Mouse (Mus musculus) neutrophil, adult 5-6 weeks (primary cell): ENCODE results near the gene Olfr1138. TPM values are rescaled to one million over a fixed set of nuclear protein-coding genes. Genes with fewer than 3 reads are reported as not detected.

Source experiments
- ATAC-seq: fragments of 151-379, 151-347 bp; 2 replicates; pipeline ENCODE4 v1.8.0; 2017; ENCODE audit warnings: mild to moderate bottlenecking, moderate TSS enrichment; ENCODE audit not compliant: insufficient number of reproducible peaks, poor library complexity, low FRiP score, severe bottlenecking; ENCODE audit errors: extremely low read depth
- total RNA-seq: library from RNA; stranded (forward); fragments of 200-1000 nt; gene quantifications from 2 replicates; pipeline ENCODE4 v1.2.3, GENCODE M21; 2017

Gene Olfr1138
- total RNA-seq, result not detected in 2 replicates

DNA sequence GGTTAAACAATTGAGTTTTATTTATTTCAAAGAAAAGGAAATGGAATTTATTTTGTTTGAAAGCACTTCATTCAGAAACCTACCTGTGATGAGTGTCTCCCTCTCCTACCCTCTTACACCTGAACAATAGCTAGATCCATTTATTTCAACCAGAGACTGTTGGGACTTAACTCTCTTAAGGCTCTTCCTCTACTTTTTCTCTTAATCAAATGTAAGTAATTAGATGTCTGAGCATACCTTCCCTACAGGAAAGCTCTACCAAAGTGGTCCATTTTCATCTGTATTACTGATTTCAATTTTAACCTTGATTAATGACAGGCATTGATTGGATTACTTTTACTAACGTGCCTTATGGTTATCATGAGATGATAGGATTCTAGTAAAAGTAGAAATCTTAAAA is at the start of gene Olfr1138:
TSS of gene Olfr1138 (minus strand) at position 101 of the 400 bp plus-strand sequence.
- ATAC-seq, result no peak

DNA sequence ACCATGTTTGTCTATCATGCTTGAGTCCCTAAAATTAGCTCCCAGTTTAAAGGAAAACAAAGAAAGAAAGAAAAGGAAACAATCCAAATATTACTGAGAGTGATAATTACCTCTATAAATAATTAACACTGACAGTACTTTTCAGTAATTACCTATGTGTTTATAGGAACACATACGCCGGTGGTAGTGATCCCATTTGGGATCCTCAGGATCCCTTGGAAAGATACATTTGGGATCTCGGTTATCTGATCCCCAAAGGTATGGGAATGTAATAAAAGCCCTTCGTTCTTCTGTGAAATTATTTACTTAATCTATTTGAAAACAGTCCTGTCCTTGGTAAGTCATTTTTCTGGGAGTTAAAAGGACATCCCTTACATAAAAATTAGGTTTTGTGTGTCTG is 39.4 kb upstream of the Olfr1138 start, which contains the start of gene Olfr152:
TSS of gene Olfr152 (plus strand) at position 301 of the 400 bp plus-strand sequence.
- no peak for ATAC-seq

DNA sequence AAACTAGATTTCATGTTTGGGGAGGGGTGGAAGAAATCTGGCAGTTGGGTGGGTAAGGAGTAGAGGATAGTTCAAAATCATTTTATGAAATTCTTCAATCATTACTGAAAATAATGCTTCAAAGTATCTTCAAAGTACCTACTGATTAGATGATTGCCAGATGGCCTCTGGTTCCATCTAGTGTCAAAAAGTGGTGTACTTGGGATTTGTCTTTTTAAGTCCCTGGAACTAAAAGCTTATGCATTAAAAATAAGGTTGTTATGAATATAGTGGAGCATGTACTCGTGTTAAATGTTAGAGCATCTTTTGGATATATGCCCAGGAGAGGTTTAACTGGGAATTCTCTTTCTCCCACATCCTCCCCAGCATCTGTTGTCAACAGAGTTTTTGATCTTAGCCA is 36.4 kb upstream of the Olfr1138 start:
- ATAC-seq, result no peak

DNA sequence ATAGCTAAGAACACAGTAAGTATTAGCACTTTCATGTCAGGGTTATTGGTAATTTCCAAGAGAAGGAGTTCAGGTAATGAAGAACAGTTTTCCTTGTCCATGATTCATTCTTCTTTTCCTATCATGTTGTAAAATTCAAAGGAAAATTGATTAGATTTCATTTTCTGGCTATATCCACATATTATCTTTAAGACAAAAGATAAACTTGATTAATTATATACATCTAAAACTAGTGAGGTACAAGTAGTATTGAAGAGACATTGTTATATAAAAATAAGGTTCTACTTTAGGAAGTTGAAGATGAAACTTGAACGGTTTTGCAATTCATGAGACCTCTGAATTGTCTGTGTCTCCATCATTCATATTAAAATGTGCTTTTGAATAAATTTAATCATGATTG is 14.1 kb upstream of the Olfr1138 start, which contains the start of gene Olfr1141:
TSS of gene Olfr1141 (minus strand) at position 101 of the 400 bp plus-strand sequence.
- ATAC-seq, result no peak

DNA sequence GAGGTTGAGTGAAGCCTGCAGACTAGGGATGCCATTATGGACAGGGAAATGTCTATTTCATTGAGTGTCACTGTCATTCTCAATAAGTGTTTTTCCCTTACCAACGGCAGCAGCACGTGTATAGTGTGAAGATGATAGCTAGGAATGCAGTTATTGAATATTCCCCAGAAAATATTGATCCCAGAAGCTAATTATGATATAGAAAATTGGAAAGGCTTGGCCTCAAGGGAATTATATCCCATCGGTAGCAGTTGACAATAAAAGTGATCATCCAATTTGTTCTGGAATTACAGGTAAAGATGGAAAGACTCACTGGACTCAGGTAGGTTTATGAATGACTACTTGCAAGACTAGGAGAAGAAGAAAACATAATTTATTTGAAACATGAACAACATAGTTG is 3.7 kb upstream of the Olfr1138 start, which contains the start of gene Olfr1140:
TSS of gene Olfr1140 (plus strand) at position 301 of the 400 bp plus-strand sequence.
- ATAC-seq, result no peak

DNA sequence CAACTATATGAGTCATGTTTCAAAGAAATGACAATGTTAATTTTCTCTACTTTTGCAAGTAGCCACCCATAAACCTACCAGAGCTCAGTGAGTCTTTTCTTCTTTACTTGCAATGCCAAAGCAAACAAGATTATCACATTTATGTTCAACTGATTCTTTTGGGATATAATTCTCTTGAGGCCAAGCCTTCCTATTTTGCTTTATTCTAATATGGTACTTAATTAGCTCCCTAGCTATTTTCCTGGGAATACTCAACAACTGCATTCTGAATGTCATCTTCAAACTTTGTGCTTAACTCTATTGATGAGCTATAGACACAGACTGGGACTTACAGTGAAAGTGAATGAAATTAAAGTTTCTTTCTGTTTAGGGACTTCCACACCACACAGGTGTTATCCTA is 26.7 kb downstream of the Olfr1138 start, which contains the start of gene Olfr1137:
TSS of gene Olfr1137 (minus strand) at position 101 of the 400 bp plus-strand sequence.
- ATAC-seq, result no peak

DNA sequence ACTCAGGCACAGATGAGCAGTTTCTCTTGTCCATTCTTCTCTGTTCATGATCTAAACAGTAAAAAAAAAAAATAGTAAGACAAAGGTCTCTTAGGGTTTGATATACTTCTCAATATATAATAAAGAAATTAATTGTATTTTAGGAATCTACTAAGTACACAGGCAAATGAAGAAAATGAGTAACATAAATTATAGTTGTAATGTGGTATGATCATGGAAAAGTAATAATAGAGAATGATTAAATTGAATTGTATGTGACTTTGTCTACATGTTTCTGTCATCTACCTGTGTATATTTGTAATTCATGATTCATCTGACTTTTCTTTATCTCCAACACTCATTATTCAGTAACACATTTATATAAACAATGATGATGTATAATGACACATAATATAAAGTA is 45.9 kb downstream of the Olfr1138 start, which contains the start of gene Olfr1136:
TSS of gene Olfr1136 (minus strand) at position 101 of the 400 bp plus-strand sequence.
- ATAC-seq, result no peak

Other genes starting within 250 kb of the Olfr1138 start
- gene Pramel7, start 242.9 kb downstream of the Olfr1138 start, total RNA-seq, result not detected in 2 replicates
- not detected in 2 replicates for gene Pramel6, start 233.4 kb downstream of the Olfr1138 start, total RNA-seq
- not detected in 2 replicates for gene Olfr153, start 208.2 kb downstream of the Olfr1138 start, total RNA-seq
- not detected in 2 replicates for gene Olfr1128, start 194.4 kb downstream of the Olfr1138 start, total RNA-seq
- not detected in 2 replicates for gene Olfr1129, start 166.1 kb downstream of the Olfr1138 start, total RNA-seq
- gene Olfr1130, start 133.8 kb downstream of the Olfr1138 start, total RNA-seq, result not detected in 2 replicates
- gene Olfr1131, start 112.9 kb downstream of the Olfr1138 start, total RNA-seq, result 0.49 TPM in 1 of 2 replicates, not detected in the other
- 0.12 TPM in 1 of 2 replicates, not detected in the other for gene Olfr1132, start 102.4 kb downstream of the Olfr1138 start, total RNA-seq
- gene Olfr1133, start 92.6 kb downstream of the Olfr1138 start, total RNA-seq, result not detected in 2 replicates
- gene Olfr1134, start 81.5 kb downstream of the Olfr1138 start, total RNA-seq, result not detected in 2 replicates
- not detected in 2 replicates for gene Olfr1135, start 66.3 kb downstream of the Olfr1138 start, total RNA-seq
- gene Olfr1136, start 46.0 kb downstream of the Olfr1138 start, total RNA-seq, result not detected in 2 replicates
- not detected in 2 replicates for gene Olfr1137, start 26.8 kb downstream of the Olfr1138 start, total RNA-seq
- not detected in 2 replicates for gene Olfr1140, start 3.8 kb upstream of the Olfr1138 start, total RNA-seq
- gene Olfr1141, start 14.0 kb upstream of the Olfr1138 start, total RNA-seq, result not detected in 2 replicates
- not detected in 2 replicates for gene Olfr152, start 39.5 kb upstream of the Olfr1138 start, total RNA-seq
- not detected in 2 replicates for gene Olfr1143, start 60.6 kb upstream of the Olfr1138 start, total RNA-seq
- not detected in 2 replicates for gene Olfr1145, start 69.8 kb upstream of the Olfr1138 start, total RNA-seq
- not detected in 2 replicates for gene Olfr1148, start 90.6 kb upstream of the Olfr1138 start, total RNA-seq
- gene Olfr1150-ps1, start 104.0 kb upstream of the Olfr1138 start, total RNA-seq, result not detected in 2 replicates
- not detected in 2 replicates for gene Olfr1151, start 115.9 kb upstream of the Olfr1138 start, total RNA-seq
- gene Olfr1152, start 126.5 kb upstream of the Olfr1138 start, total RNA-seq, result not detected in 2 replicates
- gene Olfr1153, start 155.0 kb upstream of the Olfr1138 start, total RNA-seq, result not detected in 2 replicates
- gene Olfr1154, start 165.2 kb upstream of the Olfr1138 start, total RNA-seq, result not detected in 2 replicates
- gene Olfr1155, start 205.2 kb upstream of the Olfr1138 start, total RNA-seq, result not detected in 2 replicates
- 0.12 TPM in 1 of 2 replicates, not detected in the other for gene Olfr1156, start 213.1 kb upstream of the Olfr1138 start, total RNA-seq
- gene Olfr1157, start 228.3 kb upstream of the Olfr1138 start, total RNA-seq, result not detected in 2 replicates
- gene Olfr74, start 234.7 kb upstream of the Olfr1138 start, total RNA-seq, result not detected in 2 replicates